Mouse (Mus musculus): ENCODE measurements around the gene Pxn. TPM values are rescaled to one million over a fixed set of nuclear protein-coding genes. Genes with fewer than 3 reads are reported as not detected.
A peak's percentile ranks its signal among the peaks of the same experiment; 100 is the strongest.

Gene Pxn
- polyA plus RNA-seq, 2 experiments: 4.8 to 12.9 TPM

GRCm38 (mm10) chr5:115507981-115508858, 1.7 kb downstream of the Pxn start:
- WGBS (ENCODE audit: insufficient replicate concordance): 54% methylated on average over 18 of the region's 18 CpGs
- H3K9ac ChIP-seq (replicated peaks): no peak overlapping the region; the same call in 1 of the 2 replicates
- DNase-seq (ENCODE audit: low read depth in 3 of 3, low spot score in 3 of 3) (no peak), ATAC-seq (ENCODE audit: insufficient read depth) (no peak)
- H3K4me3 ChIP-seq (ENCODE audit: insufficient read depth in 1 of 2, low read depth in 2 of 2, low read length in 2 of 2): peak overlapping the region; percentile 67 to 91; a peak in 3 of 4 replicates
- H3K36me3 ChIP-seq (replicated peaks; ENCODE audit: control insufficient read depth, insufficient read depth, low read depth): no peaks in the 10 kb centered on the region
- peaks cover 0 to 5% of the 10 kb centered on the region in 2 experiments; a peak in 2 of 4 replicates for H3K4me1 ChIP-seq (replicated peaks; ENCODE audit: control insufficient read depth in 2 of 2, insufficient read depth in 2 of 2, low read length in 1 of 2)
- TF ChIP-seq EP300 (IDR thresholded peaks at IDR 0.05; ENCODE audit: low read depth) (no peak), CTCF (IDR thresholded peaks at IDR 0.05; ENCODE audit: low read depth) (no peak)
- H3K9me3 ChIP-seq (ENCODE audit: control insufficient read depth, low read length): no peaks in the 10 kb centered on the region
- H3K27ac ChIP-seq: no peak overlapping the region
- H3K4me2 ChIP-seq (ENCODE audit: low read depth): peak overlapping the region; percentile 79
- no peaks in the 10 kb centered on the region for H3K27me3 ChIP-seq (ENCODE audit: control insufficient read depth, insufficient read depth, low read length)

- ATAC-seq (ENCODE audit: insufficient read depth) (no peak), DNase-seq (ENCODE audit: low read depth in 3 of 3, low spot score in 3 of 3) (no peak)
- 50% methylated on average over 10 of the region's 10 CpGs for WGBS (ENCODE audit: insufficient replicate concordance)
- Histone ChIP-seq H3K27ac (no peak overlapping the region), H3K4me1 (replicated peaks; ENCODE audit: control insufficient read depth in 2 of 2, insufficient read depth in 2 of 2, low read length in 1 of 2) (peaks cover 0 to 5% of the 10 kb centered on the region in 2 experiments; a peak in 2 of 4 replicates), H3K36me3 (replicated peaks; ENCODE audit: control insufficient read depth, insufficient read depth, low read depth) (no peaks in the 10 kb centered on the region), H3K9me3 (ENCODE audit: control insufficient read depth, low read length) (no peaks in the 10 kb centered on the region), H3K27me3 (ENCODE audit: control insufficient read depth, insufficient read depth, low read length) (no peaks in the 10 kb centered on the region), H3K4me2 (ENCODE audit: low read depth) (peak overlapping the region; percentile 79), H3K4me3 (ENCODE audit: insufficient read depth in 1 of 2, low read depth in 2 of 2, low read length in 2 of 2) (peak overlapping the region in 1 of 2 experiments; percentile 5; a peak in 2 of 4 replicates), H3K9ac (replicated peaks) (no peak overlapping the region; the same call in 1 of the 2 replicates)
- TF ChIP-seq EP300 (IDR thresholded peaks at IDR 0.05; ENCODE audit: low read depth) (no peak), CTCF (IDR thresholded peaks at IDR 0.05; ENCODE audit: low read depth) (no peak)
Observed at GRCm38 (mm10) chr5:115508859-115509147, 2.3 kb downstream of the Pxn start.

- 23% methylated on average over 15 of the region's 15 CpGs for WGBS (ENCODE audit: insufficient replicate concordance)
- TF ChIP-seq EP300 (IDR thresholded peaks at IDR 0.05; ENCODE audit: low read depth) (no peak), CTCF (IDR thresholded peaks at IDR 0.05; ENCODE audit: low read depth) (no peak)
- ATAC-seq (ENCODE audit: insufficient read depth) (no peak), DNase-seq (ENCODE audit: low read depth in 3 of 3, low spot score in 3 of 3) (no peak)
- no peaks in the 10 kb centered on the region for H3K9me3 ChIP-seq (ENCODE audit: control insufficient read depth, low read length)
- H3K4me1 ChIP-seq (replicated peaks; ENCODE audit: control insufficient read depth in 2 of 2, insufficient read depth in 2 of 2, low read length in 1 of 2): peaks cover 0 to 9% of the 10 kb centered on the region in 2 experiments; a peak in 2 of 4 replicates
- no peaks in the 10 kb centered on the region for H3K36me3 ChIP-seq (replicated peaks; ENCODE audit: control insufficient read depth, insufficient read depth, low read depth)
- H3K4me3 ChIP-seq (ENCODE audit: insufficient read depth in 1 of 2, low read depth in 2 of 2, low read length in 2 of 2): no peak overlapping the region
- no peaks in the 10 kb centered on the region for H3K27me3 ChIP-seq (ENCODE audit: control insufficient read depth, insufficient read depth, low read length)
- H3K9ac ChIP-seq (replicated peaks): no peak overlapping the region
- no peak overlapping the region for H3K27ac ChIP-seq
- H3K4me2 ChIP-seq (ENCODE audit: low read depth): peak overlapping the region; percentile 79
Observed at GRCm38 (mm10) chr5:115509321-115509761, 2.9 kb downstream of the Pxn start.

GRCm38 (mm10) chr5:115509790-115510689, 3.6 kb downstream of the Pxn start:
- no peak overlapping the region for H3K27ac ChIP-seq
- no peaks in the 10 kb centered on the region for H3K27me3 ChIP-seq (ENCODE audit: control insufficient read depth, insufficient read depth, low read length)
- H3K4me2 ChIP-seq (ENCODE audit: low read depth): peak overlapping the region; percentile 79
- H3K36me3 ChIP-seq (replicated peaks; ENCODE audit: control insufficient read depth, insufficient read depth, low read depth): no peaks in the 10 kb centered on the region
- peaks cover 5 to 12% of the 10 kb centered on the region in 2 experiments; a peak in 2 of 4 replicates for H3K4me1 ChIP-seq (replicated peaks; ENCODE audit: control insufficient read depth in 2 of 2, insufficient read depth in 2 of 2, low read length in 1 of 2)
- H3K9ac ChIP-seq (replicated peaks): no peak overlapping the region
- 45% methylated on average over 15 of the region's 15 CpGs for WGBS (ENCODE audit: insufficient replicate concordance)
- DNase-seq (ENCODE audit: low read depth in 3 of 3, low spot score in 3 of 3) (no peak), ATAC-seq (ENCODE audit: insufficient read depth) (no peak)
- H3K4me3 ChIP-seq (ENCODE audit: insufficient read depth in 1 of 2, low read depth in 2 of 2, low read length in 2 of 2): no peak overlapping the region
- no peak for TF ChIP-seq CTCF (IDR thresholded peaks at IDR 0.05; ENCODE audit: low read depth)
- TF ChIP-seq EP300 (IDR thresholded peaks at IDR 0.05; ENCODE audit: low read depth): no peak
- no peaks in the 10 kb centered on the region for H3K9me3 ChIP-seq (ENCODE audit: control insufficient read depth, low read length)

All from liver, embryonic 14.5 days (tissue).